Mouse (Mus musculus): ENCODE results near the gene Matk.

DNA sequence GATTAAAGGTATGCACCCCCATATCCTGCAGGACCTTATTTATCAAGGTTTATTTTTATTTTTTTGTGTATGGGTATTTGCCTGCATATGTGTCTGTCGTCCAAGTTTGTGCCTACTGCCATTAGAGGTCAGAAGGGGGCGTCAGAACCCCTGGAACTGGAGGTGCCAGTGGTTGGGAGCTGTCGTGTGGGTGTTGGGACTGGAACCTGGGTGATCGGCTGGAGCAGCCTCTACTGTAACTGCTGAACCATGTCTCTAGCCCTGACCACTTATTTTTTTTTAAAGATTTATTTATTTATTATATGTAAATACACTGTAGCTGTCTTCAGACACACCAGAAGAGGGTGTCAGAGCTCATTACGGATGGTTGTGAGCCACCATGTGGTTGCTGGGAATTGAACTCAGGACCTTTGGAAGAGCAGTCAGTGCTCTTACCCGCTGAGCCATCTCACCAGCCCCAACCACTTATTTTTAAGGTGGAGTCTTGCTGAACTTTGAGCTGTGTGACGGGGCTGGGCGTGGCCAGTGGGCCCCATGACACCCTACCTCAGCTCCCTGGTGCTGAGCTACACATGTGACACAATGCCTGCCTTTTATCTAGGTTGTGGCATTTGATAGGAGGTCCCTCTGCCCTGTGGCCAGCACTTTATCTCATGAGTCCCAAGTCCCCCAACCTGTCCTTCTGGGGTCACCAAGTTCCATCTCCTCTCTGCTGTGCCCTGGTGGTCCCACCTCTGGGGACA, 49.6 kb upstream of the Matk start:
- TF ChIP-seq POLR2A (IDR thresholded peaks at IDR 0.05; ENCODE audit: insufficient read depth, low read depth, low read length) (no peak), CTCF (IDR thresholded peaks at IDR 0.05; ENCODE audit: insufficient read depth, low read depth, low read length) (no peak)
